In genomic region chr6:143114556-143114955, GRCm38 (mm10) we compare ENCODE assay signal across 9 mouse cellular contexts. TPM values are rescaled to one million over a fixed set of nuclear protein-coding genes. Genes with fewer than 3 reads are reported as not detected.
DNase-seq lines count a peak whose midpoint lies in the region; ATAC-seq lines count a peak whose summit lies in the region.
"Had no signal": no experiment of that assay in that cellular context is flagged by ENCODE, and none has a peak within 500 bp of the region (broad histone marks: within the 10 kb centered on the region; RNA-seq: fewer than 3 reads in every experiment).

No protein-coding gene starts in this region.

- H3K27ac ChIP-seq in heart, embryonic 11.5 days (ENCODE audit: low read depth, low read length), result 0 out of 2 replicates have a peak overlapping the region, but pooled peaks have one; percentile 41
- H3K27ac ChIP-seq: neural tube, embryonic 13.5 days had no signal

- no peak overlapping the region for H3K4me3 ChIP-seq in heart, embryonic 11.5 days (ENCODE audit: low read depth, low read length)
- H3K4me3 ChIP-seq: erythroblast, embryonic 14.5 days; neural tube, embryonic 13.5 days had no signal

- peak overlapping the region; percentile 46; the same call in 1 of the 2 replicates for H3K9ac ChIP-seq in heart, embryonic 11.5 days (ENCODE audit: low read depth, low read length)
- H3K9ac ChIP-seq: neural tube, embryonic 13.5 days had no signal

- WGBS in heart, embryonic 11.5 days (ENCODE audit: insufficient replicate concordance), result 24% methylated on average over 2 of the region's 2 CpGs

- H3K27me3 ChIP-seq in heart, embryonic 11.5 days (ENCODE audit: control insufficient read depth, insufficient read depth, low read length), result no peaks in the 10 kb centered on the region
- H3K27me3 ChIP-seq: neural tube, embryonic 13.5 days had no signal

- no peaks in the 10 kb centered on the region for H3K36me3 ChIP-seq in heart, embryonic 11.5 days (ENCODE audit: control insufficient read depth, insufficient read depth, low read length)
- H3K36me3 ChIP-seq: neural tube, embryonic 13.5 days had no signal

- ATAC-seq in CD4-positive, CD25-positive, alpha-beta regulatory T cell, adult 4 months, result peak; percentile 78
- ATAC-seq in heart, embryonic 11.5 days (replicated peaks; ENCODE audit: insufficient number of reproducible peaks, low FRiP score, low TSS enrichment), result no peak; the same call in 1 of the 2 replicates

- H3K4me2 ChIP-seq in heart, embryonic 11.5 days, result no peak overlapping the region
- H3K4me2 ChIP-seq: neural tube, embryonic 13.5 days had no signal

- H3K9me3 ChIP-seq in heart, embryonic 11.5 days (replicated peaks; ENCODE audit: control insufficient read depth, low read length), result no peaks in the 10 kb centered on the region
- H3K9me3 ChIP-seq: neural tube, embryonic 13.5 days had no signal

- peak; percentile 94 for DNase-seq in R1 (ENCODE audit: low read depth, low spot score)
- peak; percentile 61 to 75 for DNase-seq in kidney, postnatal 4 days
- DNase-seq in naive thymus-derived CD4-positive, alpha-beta T cell, adult 2 months (ENCODE audit: low read depth), result peak; percentile 87
- DNase-seq in neural tube, embryonic 10.5 days (ENCODE audit: extremely low spot score, low spot score), result no peak
- DNase-seq in urinary bladder, adult 2 months (ENCODE audit: low spot score), result no peak

- peaks cover 6% of the 10 kb centered on the region; the same call in 1 of the 2 replicates for H3K4me1 ChIP-seq in heart, embryonic 11.5 days (ENCODE audit: control insufficient read depth, insufficient read depth, low read length)
- H3K4me1 ChIP-seq: neural tube, embryonic 13.5 days had no signal

RNA-seq across cellular contexts. Expression of gene C2cd5, which starts 14.6 kb away (rescaled TPM):
- 100 to 1,000 TPM in 1 of 2 experiments, 10 to 100 TPM in 1; 68.3 to 103 TPM for polyA plus RNA-seq in CD4-positive, CD25-positive, alpha-beta regulatory T cell, adult 4 months (2017; shearing (Covaris generic))
- polyA plus RNA-seq in heart, embryonic 11.5 days (2014; fragmentation: Nextera tagmentation; extraction: Ambion mirVana), result 23.3 and 24.8 TPM in 2 replicates
- 26.2 and 28.0 TPM in 2 replicates for polyA plus RNA-seq in urinary bladder, adult 2 months (2012; rRNA removed)

RNA-seq across cellular contexts. Expression of gene Etnk1, which starts 52.5 kb away (rescaled TPM):
- 10 to 100 TPM; 24.4 to 38.9 TPM for polyA plus RNA-seq in CD4-positive, CD25-positive, alpha-beta regulatory T cell, adult 4 months (2017; shearing (Covaris generic))
- polyA plus RNA-seq in heart, embryonic 11.5 days (2014; fragmentation: Nextera tagmentation; extraction: Ambion mirVana), result 18.0 and 19.8 TPM in 2 replicates
- polyA plus RNA-seq in urinary bladder, adult 2 months (2012; rRNA removed), result 45.0 and 57.4 TPM in 2 replicates

Comparison
In these comparisons a context has a peak if more than half of its experiments do, and no peak if none do; other contexts are left out.
1. DNase-seq: peak in R1 (single experiment), kidney, postnatal 4 days (2 of 2) and naive thymus-derived CD4-positive, alpha-beta T cell, adult 2 months (single experiment); none in neural tube, embryonic 10.5 days (single experiment) and urinary bladder, adult 2 months (single experiment).